Mouse (Mus musculus) lung, postnatal 36 days (tissue): ENCODE measurements around the gene Ndufs6.

ENCODE experiments used
- DNase-seq: peaks from one replicate; pipeline ENCODE4 v3.0.0; 2022; ENCODE audit warnings: mixed read lengths

Gene Ndufs6

GRCm38 (mm10) chr13:73305398-73306084, 22.8 kb downstream of the Ndufs6 start:
- DNase-seq: no peak

GRCm38 (mm10) chr13:73304729-73305128, 23.6 kb downstream of the Ndufs6 start:
- DNase-seq: no peak

- DNase-seq: no peak
Observed at GRCm38 (mm10) chr13:73299322-73299721, 29.0 kb downstream of the Ndufs6 start.

GRCm38 (mm10) chr13:73298717-73299116, 29.6 kb downstream of the Ndufs6 start:
- no peak for DNase-seq

GRCm38 (mm10) chr13:73291102-73291501, 37.2 kb downstream of the Ndufs6 start:
- DNase-seq: no peak

- DNase-seq: no peak
Observed at GRCm38 (mm10) chr13:73290206-73290605, 38.1 kb downstream of the Ndufs6 start.

- no peak for DNase-seq
Observed at GRCm38 (mm10) chr13:73283534-73283933, 44.8 kb downstream of the Ndufs6 start.

- no peak for DNase-seq
Observed at GRCm38 (mm10) chr13:73282407-73282806, 45.9 kb downstream of the Ndufs6 start.

- DNase-seq: no peak
Observed at GRCm38 (mm10) chr13:73279196-73279595, 49.1 kb downstream of the Ndufs6 start.

GRCm38 (mm10) chr13:73277797-73278196, 50.5 kb downstream of the Ndufs6 start:
- no peak for DNase-seq

- DNase-seq: no peak
Observed at GRCm38 (mm10) chr13:73277361-73277760, 51.0 kb downstream of the Ndufs6 start.

GRCm38 (mm10) chr13:73273536-73273935, 54.8 kb downstream of the Ndufs6 start:
- no peak for DNase-seq

- no peak for DNase-seq
Observed at GRCm38 (mm10) chr13:73272794-73273282, 55.5 kb downstream of the Ndufs6 start.

- no peak for DNase-seq
Observed at GRCm38 (mm10) chr13:73271336-73272242, 56.8 kb downstream of the Ndufs6 start.

GRCm38 (mm10) chr13:73270451-73271081, 57.8 kb downstream of the Ndufs6 start:
- no peak for DNase-seq

- no peak for DNase-seq
Observed at GRCm38 (mm10) chr13:73269891-73270290, 58.5 kb downstream of the Ndufs6 start.
